Mouse (Mus musculus): ENCODE measurements around the gene Zswim7. TPM values are rescaled to one million over a fixed set of nuclear protein-coding genes. Genes with fewer than 3 reads are reported as not detected.
A peak's percentile ranks its signal among the peaks of the same experiment; 100 is the strongest.

The Zswim7 gene
- polyA plus RNA-seq (2014; fragmentation: Nextera tagmentation; extraction: Ambion mirVana), result 24.0 and 30.5 TPM in 2 replicates

DNA sequence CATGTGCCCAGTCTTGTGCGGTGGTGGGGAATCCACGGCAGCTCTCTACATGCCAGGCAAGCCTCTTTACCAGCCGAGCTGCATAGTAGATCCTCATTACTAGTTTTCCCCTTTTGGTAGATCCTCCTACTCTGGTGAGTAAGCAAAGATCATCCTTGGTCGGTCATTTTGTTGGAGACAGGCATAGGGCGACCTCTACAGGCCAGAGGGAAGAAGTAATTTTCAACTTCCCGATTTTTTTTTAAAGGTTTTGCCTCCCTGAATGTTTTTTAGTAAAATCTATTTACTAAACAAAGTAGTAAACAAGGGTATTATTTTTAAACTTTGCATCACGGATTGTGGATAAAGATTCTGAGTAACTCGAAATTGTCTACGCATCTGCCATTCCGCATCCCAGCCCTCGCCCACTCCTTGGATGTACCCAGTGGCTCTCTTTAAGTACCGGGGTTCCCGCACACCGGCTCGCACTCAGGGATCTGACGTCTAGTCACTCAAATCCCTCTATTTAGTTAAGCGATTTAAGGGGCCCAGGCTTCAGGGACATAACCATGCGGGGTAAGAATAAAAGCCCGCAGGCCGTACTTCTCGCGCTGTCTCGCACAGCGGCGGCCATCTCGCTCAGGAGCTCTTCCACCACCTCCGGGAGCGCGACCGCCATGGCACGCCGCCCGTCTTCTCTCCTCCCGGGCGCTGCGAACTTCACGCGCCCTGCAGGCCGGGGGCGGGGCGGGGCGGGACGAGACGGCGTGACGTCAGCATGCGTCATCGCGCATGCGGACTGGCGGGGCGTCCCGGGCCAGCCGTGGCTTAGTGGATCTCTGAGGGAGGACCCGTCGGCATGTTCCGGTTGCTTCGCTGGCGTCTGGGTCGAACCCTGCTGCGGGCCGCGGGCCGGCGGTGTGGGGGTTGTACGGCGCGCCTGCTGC lies at the start of gene Zswim7, which contains the start of gene Ttc19:
Gene Zswim7 (minus strand): TSS at position 701 of the 926 bp plus-strand sequence.
Gene Ttc19 (plus strand): TSS at position 799 of the 926 bp plus-strand sequence.
- Histone ChIP-seq H3K4me1 (ENCODE audit: control insufficient read depth, insufficient read depth, low read length) (no peaks in the 10 kb centered on the region), H3K9me3 (ENCODE audit: control insufficient read depth, low read length) (no peaks in the 10 kb centered on the region), H3K27me3 (ENCODE audit: control insufficient read depth, insufficient read depth, low read length) (no peaks in the 10 kb centered on the region), H3K36me3 (ENCODE audit: control insufficient read depth, insufficient read depth, low read length) (peaks cover 11% of the 10 kb centered on the region; the same call in 1 of the 2 replicates), H3K4me2 (replicated peaks; ENCODE audit: low read depth, low read length) (peak within 1 kb of the TSS; percentile 68), H3K9ac (ENCODE audit: low read depth, low read length) (peak within 1 kb of the TSS; percentile 85), H3K27ac (ENCODE audit: low read depth, low read length) (peak within 1 kb of the TSS; percentile 86), H3K4me3 (ENCODE audit: low read length) (peak within 1 kb of the TSS; percentile 80)
- 3% methylated on average over 66 of the region's 68 CpGs for WGBS
- peak; percentile 97 for ATAC-seq (ENCODE audit: low FRiP score, low TSS enrichment)

DNA sequence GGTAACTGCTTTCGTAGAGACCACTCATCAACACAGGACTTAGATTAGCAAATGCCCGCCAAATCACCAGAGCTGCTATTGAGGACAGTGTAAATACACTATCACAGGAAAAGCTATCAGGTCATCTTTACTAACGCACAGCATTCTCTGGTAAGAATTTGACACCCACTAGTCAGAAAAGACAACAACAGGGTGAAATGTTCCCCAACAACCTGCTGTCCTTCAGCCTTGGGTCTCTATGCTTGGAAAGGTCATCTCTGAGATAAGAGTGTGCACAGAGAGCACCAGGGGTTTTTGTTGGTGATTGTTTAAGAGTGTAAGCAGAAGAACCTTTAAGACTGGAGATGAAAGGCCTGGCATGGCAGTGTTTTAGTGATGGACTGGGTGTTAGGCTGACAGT lies 42.5 kb upstream of the Zswim7 start:
- WGBS, result 85% methylated on average over 3 of the region's 3 CpGs
- Histone ChIP-seq H3K4me2 (replicated peaks; ENCODE audit: low read depth, low read length) (no peak overlapping the region), H3K4me1 (ENCODE audit: control insufficient read depth, insufficient read depth, low read length) (no peaks in the 10 kb centered on the region), H3K9ac (ENCODE audit: low read depth, low read length) (no peak overlapping the region), H3K9me3 (ENCODE audit: control insufficient read depth, low read length) (no peaks in the 10 kb centered on the region), H3K27ac (ENCODE audit: low read depth, low read length) (no peak overlapping the region), H3K27me3 (ENCODE audit: control insufficient read depth, insufficient read depth, low read length) (no peaks in the 10 kb centered on the region), H3K36me3 (ENCODE audit: control insufficient read depth, insufficient read depth, low read length) (peaks cover 90% of the 10 kb centered on the region), H3K4me3 (ENCODE audit: low read length) (no peak overlapping the region)
- no peak for ATAC-seq (ENCODE audit: low FRiP score, low TSS enrichment)

DNA sequence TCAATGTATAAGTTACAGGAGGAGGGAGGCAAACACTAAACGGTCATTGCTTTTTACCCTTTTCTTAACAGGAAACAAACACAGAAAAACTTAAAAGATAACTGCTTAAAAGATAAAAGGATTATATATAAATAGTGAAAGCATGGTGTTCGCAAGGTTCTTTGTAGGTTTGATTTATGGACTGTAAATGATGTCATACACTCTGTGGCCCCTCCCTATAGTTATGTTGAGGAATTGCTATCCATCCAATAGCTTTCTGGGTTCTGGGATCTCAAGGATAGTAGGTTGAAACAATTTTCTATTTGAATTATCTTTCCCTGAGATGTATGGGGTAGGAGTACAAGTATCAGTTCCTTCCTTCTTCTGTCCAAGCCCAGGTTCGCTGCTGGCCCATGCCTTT lies 38.9 kb upstream of the Zswim7 start:
- Histone ChIP-seq H3K36me3 (ENCODE audit: control insufficient read depth, insufficient read depth, low read length) (peaks cover 89% of the 10 kb centered on the region), H3K27ac (ENCODE audit: low read depth, low read length) (no peak overlapping the region), H3K9me3 (ENCODE audit: control insufficient read depth, low read length) (no peaks in the 10 kb centered on the region), H3K4me3 (ENCODE audit: low read length) (no peak overlapping the region), H3K4me2 (replicated peaks; ENCODE audit: low read depth, low read length) (no peak overlapping the region), H3K27me3 (ENCODE audit: control insufficient read depth, insufficient read depth, low read length) (no peaks in the 10 kb centered on the region), H3K4me1 (ENCODE audit: control insufficient read depth, insufficient read depth, low read length) (no peaks in the 10 kb centered on the region), H3K9ac (ENCODE audit: low read depth, low read length) (no peak overlapping the region)
- 86% methylated on average over 3 of the region's 3 CpGs for WGBS
- ATAC-seq (ENCODE audit: low FRiP score, low TSS enrichment), result no peak

DNA sequence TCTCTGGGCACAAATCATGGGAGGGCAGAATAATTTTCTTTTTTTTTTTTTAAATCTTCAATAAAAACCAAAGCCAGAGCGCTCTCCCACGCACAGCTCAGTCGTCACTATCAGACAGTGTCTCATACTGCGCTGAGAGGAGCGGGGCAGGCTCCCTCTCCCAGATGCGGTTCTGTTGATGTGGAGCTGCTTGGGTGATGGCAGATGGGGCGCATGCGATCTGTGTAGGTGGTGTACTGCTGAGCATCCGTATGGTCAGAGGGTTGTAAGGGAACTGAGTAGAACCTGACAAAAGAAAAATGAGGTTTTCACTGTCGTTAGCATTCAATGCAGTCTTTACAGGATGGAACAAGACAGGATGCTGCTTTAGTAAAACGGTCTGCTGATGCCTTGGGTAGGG lies 36.6 kb upstream of the Zswim7 start:
- H3K36me3 ChIP-seq (ENCODE audit: control insufficient read depth, insufficient read depth, low read length), result peaks cover 95% of the 10 kb centered on the region
- no peak overlapping the region for H3K9ac ChIP-seq (ENCODE audit: low read depth, low read length)
- no peak overlapping the region for H3K4me3 ChIP-seq (ENCODE audit: low read length)
- H3K4me1 ChIP-seq (ENCODE audit: control insufficient read depth, insufficient read depth, low read length), result no peaks in the 10 kb centered on the region
- H3K9me3 ChIP-seq (ENCODE audit: control insufficient read depth, low read length), result no peaks in the 10 kb centered on the region
- 89% methylated on average over 11 of the region's 11 CpGs for WGBS
- no peak for ATAC-seq (ENCODE audit: low FRiP score, low TSS enrichment)
- H3K27me3 ChIP-seq (ENCODE audit: control insufficient read depth, insufficient read depth, low read length), result no peaks in the 10 kb centered on the region
- H3K4me2 ChIP-seq (replicated peaks; ENCODE audit: low read depth, low read length), result no peak overlapping the region
- no peak overlapping the region for H3K27ac ChIP-seq (ENCODE audit: low read depth, low read length)

DNA sequence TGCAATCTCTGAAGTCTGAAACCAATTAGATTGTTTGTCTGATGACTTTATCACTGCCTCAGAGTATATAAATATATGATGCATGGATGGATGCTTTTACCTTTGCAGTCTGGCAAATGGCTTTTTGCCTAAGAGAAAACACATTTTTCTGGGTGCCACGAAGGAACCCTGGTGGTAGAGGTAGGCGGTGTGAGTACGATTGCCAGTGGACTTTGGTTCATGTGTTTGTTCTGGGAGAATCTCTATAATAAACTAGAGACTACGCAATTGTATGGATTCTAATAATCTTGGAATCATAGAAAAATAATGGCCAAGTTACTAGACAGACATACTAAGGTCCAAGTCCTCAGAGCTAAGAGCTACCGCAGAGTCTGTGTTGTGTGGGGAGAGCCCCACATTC lies 33.8 kb upstream of the Zswim7 start:
- Histone ChIP-seq H3K27ac (ENCODE audit: low read depth, low read length) (no peak overlapping the region), H3K4me3 (ENCODE audit: low read length) (no peak overlapping the region), H3K27me3 (ENCODE audit: control insufficient read depth, insufficient read depth, low read length) (no peaks in the 10 kb centered on the region), H3K9me3 (ENCODE audit: control insufficient read depth, low read length) (no peaks in the 10 kb centered on the region), H3K4me1 (ENCODE audit: control insufficient read depth, insufficient read depth, low read length) (no peaks in the 10 kb centered on the region), H3K36me3 (ENCODE audit: control insufficient read depth, insufficient read depth, low read length) (peaks cover 73% of the 10 kb centered on the region), H3K9ac (ENCODE audit: low read depth, low read length) (no peak overlapping the region), H3K4me2 (replicated peaks; ENCODE audit: low read depth, low read length) (no peak overlapping the region)
- WGBS, result 94% methylated on average over 5 of the region's 5 CpGs
- no peak for ATAC-seq (ENCODE audit: low FRiP score, low TSS enrichment)

DNA sequence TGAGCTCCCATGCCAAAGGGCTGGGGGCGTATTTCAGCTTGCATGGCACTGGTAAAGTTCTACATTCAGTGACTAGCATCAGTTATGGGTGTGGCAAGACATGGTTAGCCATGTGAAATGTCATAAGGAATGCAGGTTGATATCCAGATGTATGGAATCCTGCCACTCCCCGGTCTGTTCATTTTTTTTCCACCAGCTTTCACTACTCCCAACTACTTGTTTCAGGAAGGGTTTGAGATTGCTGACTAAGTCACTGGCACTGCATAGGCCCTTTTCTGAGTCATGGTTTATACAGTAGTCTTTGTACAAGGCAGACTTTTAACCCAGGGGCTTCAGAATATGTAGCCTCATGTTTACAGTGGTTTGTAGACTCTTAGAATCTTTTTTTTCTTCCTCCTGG lies 28.1 kb upstream of the Zswim7 start:
- H3K4me1 ChIP-seq (ENCODE audit: control insufficient read depth, insufficient read depth, low read length), result no peaks in the 10 kb centered on the region
- ATAC-seq (ENCODE audit: low FRiP score, low TSS enrichment), result no peak
- no peaks in the 10 kb centered on the region for H3K9me3 ChIP-seq (ENCODE audit: control insufficient read depth, low read length)
- H3K36me3 ChIP-seq (ENCODE audit: control insufficient read depth, insufficient read depth, low read length), result peaks cover 38% of the 10 kb centered on the region
- H3K27me3 ChIP-seq (ENCODE audit: control insufficient read depth, insufficient read depth, low read length), result no peaks in the 10 kb centered on the region
- H3K9ac ChIP-seq (ENCODE audit: low read depth, low read length), result no peak overlapping the region
- no peak overlapping the region for H3K27ac ChIP-seq (ENCODE audit: low read depth, low read length)
- no peak overlapping the region for H3K4me2 ChIP-seq (replicated peaks; ENCODE audit: low read depth, low read length)
- H3K4me3 ChIP-seq (ENCODE audit: low read length), result no peak overlapping the region
- 95% methylated on average over 2 of the region's 2 CpGs for WGBS

DNA sequence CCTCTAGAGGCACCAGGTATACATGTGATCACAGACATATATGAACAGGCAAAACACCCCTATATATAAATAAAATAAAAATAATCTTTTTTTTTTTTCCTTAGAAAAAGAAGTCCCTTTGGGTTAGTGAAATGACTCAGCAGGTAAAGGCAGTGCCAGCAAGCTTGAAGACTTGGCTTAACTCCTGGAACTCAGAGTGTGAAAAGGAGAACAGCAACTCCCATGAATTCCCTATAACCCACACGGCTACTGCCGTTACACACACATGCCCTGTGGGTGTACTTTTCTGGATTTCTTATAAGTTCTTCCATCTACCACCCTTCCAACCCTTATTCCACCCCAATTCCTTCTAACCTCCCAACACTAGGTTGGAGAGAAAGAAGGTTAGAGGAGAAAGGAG lies 24.7 kb upstream of the Zswim7 start:
- no peak overlapping the region for H3K27ac ChIP-seq (ENCODE audit: low read depth, low read length)
- H3K27me3 ChIP-seq (ENCODE audit: control insufficient read depth, insufficient read depth, low read length), result no peaks in the 10 kb centered on the region
- no peak for ATAC-seq (ENCODE audit: low FRiP score, low TSS enrichment)
- H3K36me3 ChIP-seq (ENCODE audit: control insufficient read depth, insufficient read depth, low read length), result peaks cover 17% of the 10 kb centered on the region
- no peaks in the 10 kb centered on the region for H3K9me3 ChIP-seq (ENCODE audit: control insufficient read depth, low read length)
- no peaks in the 10 kb centered on the region for H3K4me1 ChIP-seq (ENCODE audit: control insufficient read depth, insufficient read depth, low read length)
- WGBS, result 91% methylated on average over 2 of the region's 2 CpGs
- H3K4me2 ChIP-seq (replicated peaks; ENCODE audit: low read depth, low read length), result no peak overlapping the region
- no peak overlapping the region for H3K9ac ChIP-seq (ENCODE audit: low read depth, low read length)
- no peak overlapping the region for H3K4me3 ChIP-seq (ENCODE audit: low read length)

DNA sequence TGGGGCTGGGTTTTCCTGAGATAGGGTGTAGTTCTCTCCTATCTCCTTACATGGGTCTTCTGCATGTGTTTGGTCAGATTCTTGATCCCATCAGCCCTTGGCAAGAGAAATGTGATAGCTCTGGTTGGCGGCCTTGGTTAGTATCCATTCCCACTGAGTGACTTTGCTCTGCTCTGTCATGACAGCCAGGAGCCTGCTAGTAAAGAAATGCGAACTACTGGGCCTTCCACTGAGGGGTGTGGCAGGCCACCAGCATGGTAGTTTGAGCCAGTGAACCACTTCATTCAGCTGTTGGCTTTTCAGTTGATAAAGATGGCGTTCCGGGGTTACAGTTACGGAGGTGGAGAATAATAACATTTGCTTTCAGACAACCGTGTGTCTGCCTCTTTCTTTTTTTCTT lies 17.7 kb upstream of the Zswim7 start:
- no peak for ATAC-seq (ENCODE audit: low FRiP score, low TSS enrichment)
- Histone ChIP-seq H3K9ac (ENCODE audit: low read depth, low read length) (no peak overlapping the region), H3K9me3 (ENCODE audit: control insufficient read depth, low read length) (no peaks in the 10 kb centered on the region), H3K27ac (ENCODE audit: low read depth, low read length) (no peak overlapping the region), H3K27me3 (ENCODE audit: control insufficient read depth, insufficient read depth, low read length) (no peaks in the 10 kb centered on the region), H3K36me3 (ENCODE audit: control insufficient read depth, insufficient read depth, low read length) (peaks cover 12% of the 10 kb centered on the region), H3K4me2 (replicated peaks; ENCODE audit: low read depth, low read length) (no peak overlapping the region), H3K4me3 (ENCODE audit: low read length) (no peak overlapping the region), H3K4me1 (ENCODE audit: control insufficient read depth, insufficient read depth, low read length) (no peaks in the 10 kb centered on the region)
- WGBS, result 78% methylated on average over 6 of the region's 6 CpGs

DNA sequence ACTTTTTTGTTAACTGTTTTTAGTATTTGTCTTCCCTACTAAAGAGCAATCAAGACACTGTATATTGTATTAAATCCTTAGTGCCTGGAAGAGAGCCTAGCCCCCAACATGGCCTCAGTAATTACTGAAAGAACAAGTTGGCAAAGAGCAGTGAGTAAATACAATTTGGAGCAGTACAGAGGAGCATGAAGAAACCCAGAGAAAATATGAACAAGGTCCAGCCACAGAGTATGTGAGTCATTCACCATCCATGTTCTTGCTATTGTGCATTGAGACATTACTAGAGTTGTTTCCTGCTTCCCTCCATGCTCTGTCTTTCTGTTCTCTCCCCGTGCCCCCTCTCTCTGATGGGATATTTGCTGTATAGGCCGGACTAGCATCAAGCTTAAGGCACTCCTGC lies 12.9 kb upstream of the Zswim7 start:
- Histone ChIP-seq H3K4me1 (ENCODE audit: control insufficient read depth, insufficient read depth, low read length) (no peaks in the 10 kb centered on the region), H3K36me3 (ENCODE audit: control insufficient read depth, insufficient read depth, low read length) (peaks cover 12% of the 10 kb centered on the region), H3K4me2 (replicated peaks; ENCODE audit: low read depth, low read length) (no peak overlapping the region), H3K27me3 (ENCODE audit: control insufficient read depth, insufficient read depth, low read length) (no peaks in the 10 kb centered on the region), H3K9me3 (ENCODE audit: control insufficient read depth, low read length) (no peaks in the 10 kb centered on the region), H3K9ac (ENCODE audit: low read depth, low read length) (no peak overlapping the region), H3K4me3 (ENCODE audit: low read length) (no peak overlapping the region), H3K27ac (ENCODE audit: low read depth, low read length) (no peak overlapping the region)
- no peak for ATAC-seq (ENCODE audit: low FRiP score, low TSS enrichment)
- WGBS, result 86% methylated on average over 2 of the region's 2 CpGs

Data from kidney, embryonic 14.5 days (tissue).